Mouse (Mus musculus) myocyte (in vitro differentiated cells): ENCODE data around the gene Itpr2.

Source experiments
- CEBPB ChIP-seq: IDR thresholded peaks from 2 replicates; pipeline ENCODE4 v1.6.1; 2011; ENCODE audit warnings: mild to moderate bottlenecking, moderate library complexity; ENCODE audit not compliant: poor library complexity, insufficient read depth, severe bottlenecking
- E2F4 ChIP-seq: IDR thresholded peaks from one replicate; pipeline ENCODE4 v1.6.1; 2011; ENCODE audit warnings: mild to moderate bottlenecking, control low read depth, moderate library complexity; ENCODE audit not compliant: insufficient read depth
- MAX ChIP-seq: IDR thresholded peaks from one replicate; pipeline ENCODE4 v1.6.1; 2011; ENCODE audit warnings: low read depth, mild to moderate bottlenecking, control low read depth
- MYOD1 ChIP-seq, 3 experiments: IDR thresholded peaks; one replicate each; pipeline ENCODE4 v1.6.1; 2011; ENCODE audit warnings: control low read depth in 2 of 3, low read depth in 2 of 3, mild to moderate bottlenecking in 2 of 3, moderate library complexity in 1 of 3; ENCODE audit not compliant: insufficient read length in 2 of 3, control insufficient read depth in 1 of 3
- MYOG ChIP-seq, 3 experiments: IDR thresholded peaks; one replicate each; pipeline ENCODE4 v1.6.1; 2011; ENCODE audit warnings: control low read depth in 2 of 3, low read depth in 2 of 3, mild to moderate bottlenecking in 2 of 3; ENCODE audit not compliant: insufficient read length in 2 of 3, control insufficient read depth in 1 of 3, insufficient read depth in 1 of 3
- POLR2A ChIP-seq: IDR thresholded peaks from one replicate; pipeline ENCODE4 v1.6.1; 2011; ENCODE audit warnings: low read depth, mild to moderate bottlenecking, control low read depth, moderate library complexity; ENCODE audit not compliant: insufficient read length
- POLR2AphosphoS2 ChIP-seq: IDR thresholded peaks from one replicate; pipeline ENCODE4 v1.6.1; 2011; ENCODE audit warnings: low read depth, control low read depth; ENCODE audit not compliant: insufficient read length
- REST ChIP-seq: IDR thresholded peaks from one replicate; pipeline ENCODE4 v1.6.1; 2011; ENCODE audit warnings: mild to moderate bottlenecking, control low read depth, moderate library complexity; ENCODE audit not compliant: insufficient read depth, insufficient read length
- SRF ChIP-seq: IDR thresholded peaks from one replicate; pipeline ENCODE4 v1.6.1; 2011; ENCODE audit warnings: low read depth; ENCODE audit not compliant: control insufficient read depth, insufficient read length
- TCF12 ChIP-seq: IDR thresholded peaks from one replicate; pipeline ENCODE4 v1.6.1; 2011; ENCODE audit warnings: mild to moderate bottlenecking, control low read depth; ENCODE audit not compliant: poor library complexity, insufficient read depth, severe bottlenecking
- USF1 ChIP-seq: IDR thresholded peaks from one replicate; pipeline ENCODE4 v1.6.1; 2011; ENCODE audit warnings: low read depth, mild to moderate bottlenecking, control low read depth, moderate library complexity

DNA sequence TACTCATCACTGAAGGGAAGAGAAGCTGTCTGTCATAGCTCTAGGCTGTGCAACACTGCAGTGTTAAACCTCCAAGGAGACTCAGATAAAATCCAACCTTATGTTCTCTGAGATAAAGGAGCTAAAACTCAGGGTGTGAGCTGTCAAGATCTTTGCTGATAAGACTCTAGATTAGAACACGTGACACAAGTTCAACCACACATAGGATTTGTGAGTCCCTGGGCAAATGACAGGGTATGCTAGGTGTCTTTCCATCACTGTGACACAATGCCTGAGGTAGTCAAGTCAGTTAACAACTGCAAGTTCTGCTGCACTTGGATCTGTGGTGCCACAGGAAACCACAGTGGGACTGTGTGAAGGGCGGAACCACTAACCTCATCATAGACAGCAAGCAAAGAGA is 67.8 kb downstream of the Itpr2 start:
- TF ChIP-seq POLR2A (no peak), POLR2AphosphoS2 (no peak), USF1 (no peak), MAX (no peak), MYOD1 (IDR thresholded peaks at IDR 0.05; ENCODE audit: control insufficient read depth in 1 of 3, insufficient read length in 2 of 3, low read depth in 2 of 3) (no peak), CEBPB (no peak), TCF12 (no peak), E2F4 (no peak), MYOG (IDR thresholded peaks at IDR 0.05; ENCODE audit: control insufficient read depth in 1 of 3, insufficient read depth in 1 of 3, insufficient read length in 2 of 3, low read depth in 2 of 3) (no peak), REST (no peak), SRF (no peak)
